Mouse (Mus musculus): ENCODE data around the gene Map3k10. TPM values are rescaled to one million over a fixed set of nuclear protein-coding genes. Genes with fewer than 3 reads are reported as not detected.

The Map3k10 gene
- 9.6 and 9.7 TPM in 2 replicates for polyA plus RNA-seq (2021; fragmentation: Nextera tagmentation)
- long read RNA-seq, experiment 1, partial matches to known transcripts: 7 of 14 reads
- long read RNA-seq, experiment 1, other reads (novel, unspliced or antisense): 6 of 14 reads
- long read RNA-seq, experiment 2, partial matches to known transcripts: 8 of 17 reads
- long read RNA-seq, experiment 2, other reads (novel, unspliced or antisense): 5 of 17 reads

GRCm38 (mm10) chr7:27674522-27675221 is at the start of gene Map3k10:
Gene Map3k10, minus strand, starts transcription at chr7:27674598.

GRCm38 (mm10) chr7:27688815-27689612 is 14.6 kb upstream of the Map3k10 start, which contains the start of gene Zfp607b:
Gene Zfp607b, plus strand, starts transcription at chr7:27689340.

GRCm38 (mm10) chr7:27653681-27654437 is 20.5 kb downstream of the Map3k10 start, which contains the start of gene Ttc9b:
Gene Ttc9b, plus strand, starts transcription at chr7:27653915.

Other genes starting within 250 kb of the Map3k10 start
- 2.6 and 2.7 TPM in 2 replicates for gene Sptbn4, start 226.9 kb downstream of the Map3k10 start, polyA plus RNA-seq (2021; fragmentation: Nextera tagmentation)
- 41.8 and 47.3 TPM in 2 replicates for gene Blvrb, start 226.6 kb downstream of the Map3k10 start, polyA plus RNA-seq (2021; fragmentation: Nextera tagmentation)
- gene Sertad3, start 200.8 kb downstream of the Map3k10 start, polyA plus RNA-seq (2021; fragmentation: Nextera tagmentation): 3.2 and 4.1 TPM in 2 replicates
- 10.4 and 13.1 TPM in 2 replicates for gene Sertad1, start 187.7 kb downstream of the Map3k10 start, polyA plus RNA-seq (2021; fragmentation: Nextera tagmentation)
- gene Prx, start 175.3 kb downstream of the Map3k10 start, polyA plus RNA-seq (2021; fragmentation: Nextera tagmentation): 0.05 and 0.15 TPM in 2 replicates
- 7.2 and 14.8 TPM in 2 replicates for gene Hipk4, start 151.3 kb downstream of the Map3k10 start, polyA plus RNA-seq (2021; fragmentation: Nextera tagmentation)
- gene Pld3, start 121.4 kb downstream of the Map3k10 start, polyA plus RNA-seq (2021; fragmentation: Nextera tagmentation): 471 and 602 TPM in 2 replicates
- gene 2310022A10Rik, start 121.4 kb downstream of the Map3k10 start, polyA plus RNA-seq (2021; fragmentation: Nextera tagmentation): 13.2 and 14.3 TPM in 2 replicates
- gene Akt2, start 83.0 kb downstream of the Map3k10 start, polyA plus RNA-seq (2021; fragmentation: Nextera tagmentation): 106 and 111 TPM in 2 replicates
- gene Ttc9b, start 20.7 kb downstream of the Map3k10 start, polyA plus RNA-seq (2021; fragmentation: Nextera tagmentation): 37.4 and 60.6 TPM in 2 replicates
- 2.6 and 4.0 TPM in 2 replicates for gene Zfp607b, start 14.7 kb upstream of the Map3k10 start, polyA plus RNA-seq (2021; fragmentation: Nextera tagmentation)
- 6.1 and 8.2 TPM in 2 replicates for gene Zfp60, start 56.8 kb upstream of the Map3k10 start, polyA plus RNA-seq (2021; fragmentation: Nextera tagmentation)
- 0.43 and 0.70 TPM in 2 replicates for gene Zfp626, start 132.6 kb upstream of the Map3k10 start, polyA plus RNA-seq (2021; fragmentation: Nextera tagmentation)
- 2.2 and 2.8 TPM in 2 replicates for gene Zfp59, start 164.0 kb upstream of the Map3k10 start, polyA plus RNA-seq (2021; fragmentation: Nextera tagmentation)
- 0.21 and 0.26 TPM in 2 replicates for gene Zfp607a, start 182.9 kb upstream of the Map3k10 start, polyA plus RNA-seq (2021; fragmentation: Nextera tagmentation)